Mouse (Mus musculus): ENCODE measurements around the gene Muc1. TPM values are rescaled to one million over a fixed set of nuclear protein-coding genes. Genes with fewer than 3 reads are reported as not detected.

The Muc1 gene
- 0.40 and 0.56 TPM in 2 replicates for polyA plus RNA-seq (2015; fragmentation: Nextera tagmentation; extraction: Ambion mirVana)

GRCm38 (mm10) chr3:89228836-89229235 lies at the start of gene Muc1:
Gene Muc1 (plus strand): TSS chr3:89229057.
- Histone ChIP-seq H3K9ac (replicated peaks) (peak within 1 kb of the TSS; percentile 50), H3K27ac (ENCODE audit: low read depth) (no peak within 1 kb of the TSS), H3K4me2 (ENCODE audit: low read depth, low read length) (peak within 1 kb of the TSS; percentile 81)

GRCm38 (mm10) chr3:89181749-89182500 lies 46.9 kb upstream of the Muc1 start:
- Histone ChIP-seq H3K4me3 (ENCODE audit: low read depth, low read length) (no peak overlapping the region), H3K36me3 (replicated peaks; ENCODE audit: insufficient read depth, low read length) (peaks cover 30% of the 10 kb centered on the region), H3K4me1 (ENCODE audit: insufficient read depth) (peaks cover 27% of the 10 kb centered on the region), H3K9me3 (ENCODE audit: low read length) (no peaks in the 10 kb centered on the region), H3K9ac (replicated peaks) (no peak overlapping the region), H3K27ac (ENCODE audit: low read depth) (no peak overlapping the region), H3K27me3 (ENCODE audit: insufficient read depth, low read length) (no peaks in the 10 kb centered on the region), H3K4me2 (ENCODE audit: low read depth, low read length) (0 out of 2 replicates have a peak overlapping the region, but pooled peaks have one; percentile 85)
- no peak for ATAC-seq
- WGBS (ENCODE audit: insufficient replicate concordance): 86% methylated on average over 27 of the region's 27 CpGs
- no peak for TF ChIP-seq EP300 (IDR thresholded peaks at IDR 0.05; ENCODE audit: low read depth)
- no peak for TF ChIP-seq CTCF (IDR thresholded peaks at IDR 0.05; ENCODE audit: low read depth)
- no peak for DNase-seq

More at GRCm38 (mm10) chr3:89228836-89229235, at the start of gene Muc1:
- peaks cover 48% of the 10 kb centered on the region for H3K27me3 ChIP-seq (ENCODE audit: insufficient read depth, low read length)
- no peak for DNase-seq
- WGBS (ENCODE audit: insufficient replicate concordance): 41% methylated on average over 10 of the region's 10 CpGs
- peak within 1 kb of the TSS; percentile 57 for H3K4me3 ChIP-seq (ENCODE audit: low read depth, low read length)
- H3K4me1 ChIP-seq (ENCODE audit: insufficient read depth): peaks cover 16% of the 10 kb centered on the region
- ATAC-seq: no peak
- no peaks in the 10 kb centered on the region for H3K36me3 ChIP-seq (replicated peaks; ENCODE audit: insufficient read depth, low read length)
- H3K9me3 ChIP-seq (ENCODE audit: low read length): no peaks in the 10 kb centered on the region
- no peak for TF ChIP-seq CTCF (IDR thresholded peaks at IDR 0.05; ENCODE audit: low read depth)
- no peak for TF ChIP-seq EP300 (IDR thresholded peaks at IDR 0.05; ENCODE audit: low read depth)

GRCm38 (mm10) chr3:89182531-89183057 lies 46.3 kb upstream of the Muc1 start:
- ATAC-seq: no peak
- no peak overlapping the region for H3K27ac ChIP-seq (ENCODE audit: low read depth)
- H3K4me2 ChIP-seq (ENCODE audit: low read depth, low read length): peak overlapping the region; percentile 85
- peaks cover 27% of the 10 kb centered on the region for H3K4me1 ChIP-seq (ENCODE audit: insufficient read depth)
- no peak for DNase-seq
- H3K9ac ChIP-seq (replicated peaks): peak overlapping the region; percentile 61; the same call in 1 of the 2 replicates
- 31% methylated on average over 7 of the region's 7 CpGs for WGBS (ENCODE audit: insufficient replicate concordance)
- no peak for TF ChIP-seq EP300 (IDR thresholded peaks at IDR 0.05; ENCODE audit: low read depth)
- no peak for TF ChIP-seq CTCF (IDR thresholded peaks at IDR 0.05; ENCODE audit: low read depth)
- H3K4me3 ChIP-seq (ENCODE audit: low read depth, low read length): peak overlapping the region; percentile 53
- no peaks in the 10 kb centered on the region for H3K9me3 ChIP-seq (ENCODE audit: low read length)
- peaks cover 30% of the 10 kb centered on the region for H3K36me3 ChIP-seq (replicated peaks; ENCODE audit: insufficient read depth, low read length)
- H3K27me3 ChIP-seq (ENCODE audit: insufficient read depth, low read length): no peaks in the 10 kb centered on the region

DNA sequence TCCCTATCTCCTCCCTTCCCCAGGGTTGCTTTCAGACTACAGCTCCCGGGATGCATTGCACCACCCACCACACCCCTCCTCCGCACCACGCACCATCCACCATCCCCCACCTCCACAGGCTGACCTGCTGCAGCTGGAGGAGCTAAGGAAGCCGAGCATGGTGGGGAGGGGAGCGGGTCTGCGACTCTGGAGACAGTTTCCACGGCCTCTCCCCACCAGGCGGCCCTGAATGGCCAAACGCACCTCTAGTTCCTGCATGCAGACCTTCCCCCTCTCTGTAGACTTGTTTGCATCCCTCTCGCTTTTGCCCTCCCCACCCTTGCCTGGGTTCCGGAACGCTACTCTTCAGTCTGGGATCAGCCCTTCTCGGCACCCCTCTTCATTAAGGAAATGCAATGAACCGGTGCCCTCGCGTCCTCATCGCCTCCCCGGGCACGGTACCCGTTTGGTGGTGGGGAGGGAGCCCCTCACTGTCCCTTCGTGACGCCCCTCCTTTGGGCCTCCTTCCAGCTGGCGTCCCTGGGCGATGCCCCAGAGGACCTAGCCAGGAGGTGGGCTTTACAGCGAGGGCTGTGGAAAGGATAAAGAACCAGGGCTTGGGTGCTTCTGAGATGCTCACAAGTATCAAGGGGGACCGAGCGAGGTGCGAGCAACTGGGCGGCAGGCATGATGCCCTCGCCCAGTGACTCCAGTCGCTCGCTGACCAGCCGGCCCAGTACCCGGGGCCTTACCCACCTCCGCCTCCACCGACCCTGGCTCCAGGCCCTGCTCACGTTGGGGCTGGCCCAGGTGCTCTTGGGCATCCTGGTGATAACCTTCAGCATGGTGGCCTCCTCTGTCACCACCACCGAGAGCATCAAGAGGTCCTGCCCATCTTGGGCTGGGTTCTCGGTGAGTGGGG lies 45.5 kb upstream of the Muc1 start, which contains the start of gene Fam189b:
Gene Fam189b (plus strand): TSS at position 86 of the 901 bp plus-strand sequence.
- peak; percentile 78 for DNase-seq
- Histone ChIP-seq H3K4me2 (ENCODE audit: low read depth, low read length) (peak within 1 kb of the TSS; percentile 85), H3K27me3 (ENCODE audit: insufficient read depth, low read length) (no peaks in the 10 kb centered on the region), H3K36me3 (replicated peaks; ENCODE audit: insufficient read depth, low read length) (peaks cover 30% of the 10 kb centered on the region), H3K9me3 (ENCODE audit: low read length) (no peaks in the 10 kb centered on the region), H3K4me1 (ENCODE audit: insufficient read depth) (peaks cover 22% of the 10 kb centered on the region), H3K4me3 (ENCODE audit: low read depth, low read length) (peak within 1 kb of the TSS; percentile 53), H3K9ac (replicated peaks) (peak within 1 kb of the TSS; percentile 61), H3K27ac (ENCODE audit: low read depth) (0 out of 2 replicates have a peak within 1 kb of the TSS, but pooled peaks have one; percentile 8)
- ATAC-seq: peak; percentile 87
- WGBS (ENCODE audit: insufficient replicate concordance): 13% methylated on average over 38 of the region's 39 CpGs
- TF ChIP-seq EP300 (IDR thresholded peaks at IDR 0.05; ENCODE audit: low read depth) (no peak), CTCF (IDR thresholded peaks at IDR 0.05; ENCODE audit: low read depth) (no peak)

DNA sequence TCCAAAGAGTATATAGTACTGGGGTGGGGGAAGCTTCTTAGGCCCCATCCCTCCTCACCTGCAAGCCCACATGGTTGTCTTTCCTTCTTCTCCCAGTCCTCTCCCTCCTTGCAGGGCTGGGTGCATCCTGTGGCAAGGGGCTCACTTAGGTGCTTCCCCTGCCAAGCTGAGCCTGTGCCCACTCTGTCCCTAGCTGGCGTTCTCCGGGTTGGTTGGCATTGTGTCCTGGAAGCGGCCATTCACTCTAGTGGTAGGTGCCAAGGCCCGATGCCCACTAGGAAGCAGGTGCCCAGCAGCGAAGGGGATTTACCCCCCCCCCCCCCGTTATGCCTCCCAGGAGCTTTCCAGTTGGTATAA lies 44.9 kb upstream of the Muc1 start:
- ATAC-seq (no peak), DNase-seq (no peak)
- H3K4me3 ChIP-seq (ENCODE audit: low read depth, low read length): no peak overlapping the region
- 0 out of 2 replicates have a peak overlapping the region, but pooled peaks have one; percentile 61 for H3K9ac ChIP-seq (replicated peaks)
- peak overlapping the region; percentile 85 for H3K4me2 ChIP-seq (ENCODE audit: low read depth, low read length)
- 79% methylated on average over 6 of the region's 6 CpGs for WGBS (ENCODE audit: insufficient replicate concordance)
- H3K4me1 ChIP-seq (ENCODE audit: insufficient read depth): peaks cover 17% of the 10 kb centered on the region
- H3K9me3 ChIP-seq (ENCODE audit: low read length): no peaks in the 10 kb centered on the region
- no peak for TF ChIP-seq EP300 (IDR thresholded peaks at IDR 0.05; ENCODE audit: low read depth)
- no peak for TF ChIP-seq CTCF (IDR thresholded peaks at IDR 0.05; ENCODE audit: low read depth)
- no peak overlapping the region for H3K27ac ChIP-seq (ENCODE audit: low read depth)
- H3K36me3 ChIP-seq (replicated peaks; ENCODE audit: insufficient read depth, low read length): peaks cover 29% of the 10 kb centered on the region
- no peaks in the 10 kb centered on the region for H3K27me3 ChIP-seq (ENCODE audit: insufficient read depth, low read length)

Data from liver, postnatal 0 days (tissue).